31 mouse cellular contexts compared by ENCODE assay signal in genomic region chr5:19621678-19622077, GRCm38 (mm10).
DNase-seq lines count a peak whose midpoint lies in the region; ATAC-seq and TF ChIP-seq lines count a peak whose summit lies in the region.
"Had no signal": no experiment of that assay in that cellular context is flagged by ENCODE, and none has a peak within 500 bp of the region (broad histone marks: within the 10 kb centered on the region; RNA-seq: fewer than 3 reads in every experiment).

No protein-coding gene starts in this region.

- no peak overlapping the region for H3K9ac ChIP-seq in forebrain, embryonic 14.5 days (ENCODE audit: low read length)
- no peak overlapping the region for H3K9ac ChIP-seq in forebrain, postnatal 0 days
- no peak overlapping the region for H3K9ac ChIP-seq in midbrain, embryonic 12.5 days (replicated peaks)
- H3K9ac ChIP-seq in midbrain, embryonic 13.5 days (replicated peaks) = no peak overlapping the region
- H3K9ac ChIP-seq: embryonic facial prominence, embryonic 13.5 days; heart, embryonic 12.5 days; heart, embryonic 15.5 days; hindbrain, embryonic 14.5 days had no signal

- H3K36me3 ChIP-seq in forebrain, embryonic 14.5 days (ENCODE audit: control insufficient read depth, insufficient read depth, low read length) = no peaks in the 10 kb centered on the region
- H3K36me3 ChIP-seq in forebrain, postnatal 0 days (ENCODE audit: insufficient read depth) = no peaks in the 10 kb centered on the region
- no peaks in the 10 kb centered on the region for H3K36me3 ChIP-seq in midbrain, embryonic 12.5 days
- H3K36me3 ChIP-seq in midbrain, embryonic 13.5 days = no peaks in the 10 kb centered on the region
- H3K36me3 ChIP-seq: embryonic facial prominence, embryonic 10.5 days; embryonic facial prominence, embryonic 13.5 days; G1E; heart, embryonic 12.5 days; heart, embryonic 15.5 days; hindbrain, embryonic 10.5 days had no signal

- H3K4me1 ChIP-seq in forebrain, embryonic 14.5 days (ENCODE audit: control insufficient read depth, insufficient read depth, low read length) = no peaks in the 10 kb centered on the region
- H3K4me1 ChIP-seq in forebrain, postnatal 0 days (ENCODE audit: insufficient read depth) = no peaks in the 10 kb centered on the region
- no peaks in the 10 kb centered on the region for H3K4me1 ChIP-seq in midbrain, embryonic 12.5 days
- H3K4me1 ChIP-seq in midbrain, embryonic 13.5 days (replicated peaks) = no peaks in the 10 kb centered on the region
- H3K4me1 ChIP-seq: embryonic facial prominence, embryonic 10.5 days; embryonic facial prominence, embryonic 13.5 days; heart, embryonic 12.5 days; heart, embryonic 15.5 days; hindbrain, embryonic 10.5 days had no signal

- no peak for TF ChIP-seq CTCF in forebrain, postnatal 0 days (IDR thresholded peaks at IDR 0.05; ENCODE audit: low read depth)

- peak; percentile 55; the same call in 1 of the 2 replicates for ATAC-seq in forebrain, embryonic 14.5 days
- ATAC-seq in forebrain, postnatal 0 days = no peak
- ATAC-seq in midbrain, embryonic 12.5 days (ENCODE audit: low FRiP score, low read depth) = peak; percentile 19; the same call in 1 of the 2 replicates
- no peak for ATAC-seq in midbrain, embryonic 13.5 days
- ATAC-seq: hindbrain, postnatal 0 days; inflammation-experienced regulatory T-cells, adult 6 months; intestine, embryonic 16.5 days; Patski had no signal

- H3K4me2 ChIP-seq in forebrain, embryonic 14.5 days (ENCODE audit: low read length) = no peak overlapping the region
- H3K4me2 ChIP-seq in forebrain, postnatal 0 days (ENCODE audit: low read depth) = no peak overlapping the region
- H3K4me2 ChIP-seq in midbrain, embryonic 12.5 days (replicated peaks) = no peak overlapping the region
- H3K4me2 ChIP-seq in midbrain, embryonic 13.5 days (replicated peaks) = no peak overlapping the region
- H3K4me2 ChIP-seq: embryonic facial prominence, embryonic 13.5 days; heart, embryonic 12.5 days; heart, embryonic 15.5 days; hindbrain, embryonic 14.5 days had no signal

- 60% methylated on average over 5 of the region's 5 CpGs for WGBS in forebrain, embryonic 14.5 days
- 57% methylated on average over 5 of the region's 5 CpGs for WGBS in forebrain, postnatal 0 days
- 75% methylated on average over 5 of the region's 5 CpGs for WGBS in midbrain, embryonic 12.5 days
- 64% methylated on average over 5 of the region's 5 CpGs for WGBS in midbrain, embryonic 13.5 days

- H3K9me3 ChIP-seq in forebrain, embryonic 14.5 days (replicated peaks; ENCODE audit: control insufficient read depth, low read length) = no peaks in the 10 kb centered on the region
- no peaks in the 10 kb centered on the region for H3K9me3 ChIP-seq in forebrain, postnatal 0 days (ENCODE audit: low read length)
- H3K9me3 ChIP-seq in midbrain, embryonic 12.5 days = no peaks in the 10 kb centered on the region
- no peaks in the 10 kb centered on the region for H3K9me3 ChIP-seq in midbrain, embryonic 13.5 days
- H3K9me3 ChIP-seq: embryonic facial prominence, embryonic 10.5 days; embryonic facial prominence, embryonic 13.5 days; G1E; heart, embryonic 12.5 days; heart, embryonic 15.5 days; hindbrain, embryonic 10.5 days had no signal

- DNase-seq in forebrain, embryonic 14.5 days (ENCODE audit: low spot score) = peak; percentile 14
- DNase-seq in forebrain, postnatal 0 days = no peak
- DNase-seq in ZHBTc4 (ENCODE audit: low read depth, low spot score) = peak; percentile 1
- no peak for DNase-seq in frontal cortex, postnatal 25 days (ENCODE audit: low spot score in 2 of 2)
- DNase-seq: adrenal gland, adult 2 months; adrenal gland, postnatal 14 days; B cell, adult 2 months; cerebellum, adult 11-12 months; cerebellum, adult 8-10 months; cerebellum, postnatal 36 days; embryo, embryonic 11 days; gastrocnemius, postnatal 25 days; heart, adult 18-20 months; heart, postnatal 10 days; heart, postnatal 36 days; kidney, adult 18-20 months had no signal

- H3K4me3 ChIP-seq in forebrain, embryonic 14.5 days (ENCODE audit: low read depth, low read length) = no peak overlapping the region
- H3K4me3 ChIP-seq in forebrain, postnatal 0 days (ENCODE audit: low read depth, low read length) = no peak overlapping the region
- H3K4me3 ChIP-seq in midbrain, embryonic 12.5 days = no peak overlapping the region
- H3K4me3 ChIP-seq in midbrain, embryonic 13.5 days (replicated peaks) = no peak overlapping the region
- H3K4me3 ChIP-seq: embryonic facial prominence, embryonic 10.5 days; embryonic facial prominence, embryonic 13.5 days; erythroblast, embryonic 14.5 days; heart, embryonic 12.5 days; heart, embryonic 15.5 days; hindbrain, embryonic 10.5 days had no signal

- no peaks in the 10 kb centered on the region for H3K27me3 ChIP-seq in forebrain, embryonic 14.5 days (replicated peaks; ENCODE audit: control insufficient read depth, insufficient read depth, low read length)
- H3K27me3 ChIP-seq in forebrain, postnatal 0 days (ENCODE audit: insufficient read depth, low read length) = no peaks in the 10 kb centered on the region
- no peaks in the 10 kb centered on the region for H3K27me3 ChIP-seq in midbrain, embryonic 12.5 days
- no peaks in the 10 kb centered on the region for H3K27me3 ChIP-seq in midbrain, embryonic 13.5 days
- H3K27me3 ChIP-seq: CH12.LX; embryonic facial prominence, embryonic 13.5 days; heart, embryonic 12.5 days; heart, embryonic 15.5 days had no signal

- H3K27ac ChIP-seq in forebrain, embryonic 14.5 days (ENCODE audit: low read depth, low read length) = no peak overlapping the region
- H3K27ac ChIP-seq in forebrain, postnatal 0 days (ENCODE audit: low read depth, low read length) = no peak overlapping the region
- H3K27ac ChIP-seq in midbrain, embryonic 12.5 days (replicated peaks) = no peak overlapping the region
- no peak overlapping the region for H3K27ac ChIP-seq in midbrain, embryonic 13.5 days
- H3K27ac ChIP-seq: embryonic facial prominence, embryonic 10.5 days; embryonic facial prominence, embryonic 13.5 days; heart, embryonic 15.5 days; hindbrain, embryonic 10.5 days; hindbrain, embryonic 14.5 days; hindbrain, postnatal 0 days had no signal

Comparison
In these comparisons a context has a peak if more than half of its experiments do, and no peak if none do; other contexts are left out.
1. ATAC-seq: peak in forebrain, embryonic 14.5 days (single experiment) and midbrain, embryonic 12.5 days (single experiment); none in forebrain, postnatal 0 days (single experiment) and midbrain, embryonic 13.5 days (single experiment).
2. DNase-seq: peak in forebrain, embryonic 14.5 days (single experiment) and ZHBTc4 (single experiment); none in forebrain, postnatal 0 days (single experiment) and frontal cortex, postnatal 25 days (0 of 2).